Mouse (Mus musculus): Measurements from ENCODE around the gene Tnfaip2. TPM values are rescaled to one million over a fixed set of nuclear protein-coding genes. Genes with fewer than 3 reads are reported as not detected.

Gene Tnfaip2
- 10 to 100 TPM; 12.2 to 19.5 TPM for total RNA-seq (2021)
- 15.8 and 22.7 TPM in 2 replicates for polyA plus RNA-seq (2012; rRNA removed)
- long read RNA-seq, transcript Tnfaip2-201 (12 exons, 3,762 nt) = major isoform, 10 of 12 reads
- long read RNA-seq, partial matches to known transcripts = 2 of 12 reads
- long read RNA-seq, other reads (novel, unspliced or antisense) = 0 of 12 reads

DNA sequence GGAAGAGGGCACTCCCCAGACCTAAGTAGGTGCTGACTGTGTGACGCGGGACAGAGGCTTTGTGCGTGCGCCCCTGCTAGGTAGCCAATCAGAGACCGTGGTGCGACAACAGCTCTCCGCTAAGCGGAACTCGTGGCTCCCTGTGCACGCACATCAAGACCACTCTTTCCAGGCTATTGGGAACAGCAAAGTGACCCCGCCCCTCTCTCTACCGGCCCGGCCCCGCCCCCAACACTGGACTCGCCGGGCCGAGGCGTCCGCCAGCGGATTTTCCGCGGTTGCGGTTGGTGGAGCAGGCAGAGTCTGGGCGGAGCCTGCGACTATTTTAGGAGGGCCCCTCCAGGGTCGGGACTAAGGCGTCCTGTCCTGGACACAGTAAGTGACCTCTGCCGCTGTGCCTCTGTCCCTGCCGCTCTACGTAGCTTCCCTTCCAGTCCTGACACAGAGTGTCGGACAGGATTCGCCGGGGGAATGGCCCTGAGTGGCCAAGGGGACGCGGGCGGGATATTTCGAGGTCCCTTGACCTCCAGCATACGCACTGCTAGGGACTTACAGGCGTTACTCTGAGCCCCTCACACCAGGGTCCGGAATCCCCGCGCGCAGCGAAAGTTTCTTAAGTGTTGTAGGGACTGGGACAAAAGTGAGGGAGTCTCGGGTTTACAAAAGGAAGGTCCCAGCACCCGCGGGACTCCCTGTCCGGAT lies at the start of gene Tnfaip2:
TSS of gene Tnfaip2 (plus strand) at position 161 of the 702 bp plus-strand sequence.
- DNase-seq = peak; percentile 91

GRCm38 (mm10) chr12:111394008-111394407 lies 48.3 kb upstream of the Tnfaip2 start:
- DNase-seq = peak; percentile 64

- DNase-seq = peak; percentile 60
Measured at GRCm38 (mm10) chr12:111396997-111397396, 45.3 kb upstream of the Tnfaip2 start.

DNA sequence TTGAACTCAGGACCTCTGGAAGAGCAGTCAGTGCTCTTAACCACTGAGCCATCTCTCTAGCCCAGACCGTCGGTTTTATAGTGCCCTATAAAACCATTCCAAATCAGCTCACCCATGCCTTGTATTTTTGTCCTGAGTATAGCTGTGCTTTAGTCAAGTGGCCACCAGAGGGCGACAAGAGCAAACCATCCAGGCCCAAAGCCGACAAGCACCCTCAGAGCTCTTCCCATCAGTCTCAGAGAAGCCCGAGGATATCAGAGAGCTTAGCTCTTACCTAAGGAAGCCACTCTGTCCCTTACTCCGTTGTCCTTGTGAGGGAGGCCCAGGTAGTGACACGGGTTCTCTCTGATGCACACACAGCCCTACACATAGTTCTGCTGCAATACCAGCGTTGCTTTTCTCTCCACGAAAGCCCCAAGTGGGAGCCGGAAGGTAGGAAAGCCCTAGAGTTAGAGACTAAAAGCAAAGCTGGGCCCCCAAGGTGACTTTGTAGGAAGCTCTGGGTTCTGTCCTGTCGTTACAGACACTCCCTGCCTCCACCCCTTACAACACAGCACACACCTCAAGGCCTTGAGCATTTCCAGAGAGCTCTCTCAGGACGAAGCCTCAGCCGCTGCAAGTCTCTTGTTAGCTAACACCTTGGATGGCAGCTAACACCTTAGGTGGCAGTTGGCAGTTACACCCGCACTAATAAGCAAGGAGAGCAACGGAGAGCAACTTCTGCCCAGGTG lies 40.6 kb upstream of the Tnfaip2 start:
- DNase-seq = peak; percentile 75

- DNase-seq = no peak
Measured at GRCm38 (mm10) chr12:111404880-111405279, 37.4 kb upstream of the Tnfaip2 start.

DNA sequence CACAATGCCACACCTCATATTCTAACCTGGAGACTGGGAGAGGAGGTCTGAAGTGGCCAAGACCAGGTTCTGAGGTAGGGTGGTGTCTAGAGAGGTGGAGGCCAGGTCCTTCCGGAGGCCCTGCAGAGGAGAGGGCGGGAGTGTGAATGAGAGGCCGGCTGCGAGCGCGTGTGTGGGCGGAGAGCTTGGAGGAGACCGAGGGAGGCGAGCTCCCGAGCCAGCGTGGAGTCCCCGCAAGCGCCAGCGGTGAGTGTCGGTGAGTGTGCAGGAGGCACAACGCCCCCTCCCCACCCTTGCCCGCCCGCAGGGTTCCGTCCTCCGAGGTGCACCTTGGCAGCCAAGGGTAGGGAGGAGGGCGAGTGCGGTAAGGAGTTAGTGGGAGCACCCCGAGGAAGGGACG lies 35.6 kb upstream of the Tnfaip2 start, which contains the start of gene Lbhd2:
TSS of gene Lbhd2 (plus strand) at position 188 of the 400 bp plus-strand sequence.
- DNase-seq = no peak

DNA sequence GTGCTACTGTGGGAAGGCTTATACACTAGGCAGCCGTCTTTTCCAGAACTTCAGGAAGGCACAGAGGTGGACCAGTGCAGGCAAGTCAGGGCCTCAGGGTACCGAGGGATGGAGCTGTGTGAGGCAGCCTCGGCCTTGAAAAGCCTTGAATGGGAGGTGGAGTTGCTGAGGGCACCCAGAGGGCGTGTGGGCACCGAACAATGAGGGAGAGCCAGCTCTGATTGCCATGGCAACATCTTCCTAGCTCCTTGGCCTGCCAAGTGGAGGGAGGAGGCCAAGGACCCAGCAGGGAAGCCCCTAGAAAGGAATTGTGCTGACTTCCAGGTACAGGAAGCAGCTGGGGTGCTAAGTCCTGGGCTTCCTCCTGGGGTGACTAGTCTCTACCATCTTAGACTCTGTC lies 32.7 kb upstream of the Tnfaip2 start:
- no peak for DNase-seq

DNA sequence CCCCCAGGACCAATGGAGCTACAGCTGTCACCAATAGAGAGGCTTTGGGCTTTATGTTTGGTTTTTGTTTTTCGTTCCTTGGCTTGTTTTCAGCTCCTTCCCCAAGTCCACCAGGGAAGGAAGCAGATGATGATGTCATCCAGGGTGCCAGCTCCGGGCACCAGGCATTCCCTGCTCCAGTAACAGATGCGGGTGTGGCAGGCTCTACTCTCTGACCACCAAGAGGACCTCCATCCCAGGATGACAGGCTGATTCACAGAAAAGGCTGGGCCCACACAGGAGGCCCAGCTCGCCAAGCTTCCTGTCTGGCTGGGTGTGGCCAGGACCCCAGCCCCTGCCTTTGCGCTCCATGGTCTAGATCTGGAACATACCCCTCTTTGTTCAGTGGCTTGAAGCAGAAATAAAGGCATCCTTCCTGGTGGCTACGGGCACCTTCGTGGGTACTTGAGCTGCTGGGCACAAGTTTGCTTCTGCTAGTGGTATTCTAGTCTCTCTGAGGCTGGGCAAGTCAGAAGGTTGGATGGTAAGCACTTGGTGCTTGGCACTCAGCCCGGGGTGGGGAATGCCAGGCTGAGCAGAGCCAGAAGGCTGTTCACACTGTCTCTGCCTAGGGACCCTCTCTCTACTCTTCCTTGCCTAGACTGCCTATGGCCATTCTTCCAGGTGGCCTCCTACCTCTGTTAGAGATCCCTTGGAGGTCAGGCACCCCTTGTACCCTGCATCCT lies 30.5 kb upstream of the Tnfaip2 start:
- DNase-seq = no peak

- DNase-seq = peak; percentile 53
Measured at GRCm38 (mm10) chr12:111412581-111413284, 29.5 kb upstream of the Tnfaip2 start.

- peak; percentile 92 for DNase-seq
Measured at GRCm38 (mm10) chr12:111413300-111413699, 29.0 kb upstream of the Tnfaip2 start.

- DNase-seq = no peak
Measured at GRCm38 (mm10) chr12:111416921-111417779, 25.1 kb upstream of the Tnfaip2 start, which contains the start of gene Exoc3l4. Exoc3l4 (plus strand) TSS chr12:111417017.

- DNase-seq = no peak
Measured at GRCm38 (mm10) chr12:111419918-111420317, 22.4 kb upstream of the Tnfaip2 start.

DNA sequence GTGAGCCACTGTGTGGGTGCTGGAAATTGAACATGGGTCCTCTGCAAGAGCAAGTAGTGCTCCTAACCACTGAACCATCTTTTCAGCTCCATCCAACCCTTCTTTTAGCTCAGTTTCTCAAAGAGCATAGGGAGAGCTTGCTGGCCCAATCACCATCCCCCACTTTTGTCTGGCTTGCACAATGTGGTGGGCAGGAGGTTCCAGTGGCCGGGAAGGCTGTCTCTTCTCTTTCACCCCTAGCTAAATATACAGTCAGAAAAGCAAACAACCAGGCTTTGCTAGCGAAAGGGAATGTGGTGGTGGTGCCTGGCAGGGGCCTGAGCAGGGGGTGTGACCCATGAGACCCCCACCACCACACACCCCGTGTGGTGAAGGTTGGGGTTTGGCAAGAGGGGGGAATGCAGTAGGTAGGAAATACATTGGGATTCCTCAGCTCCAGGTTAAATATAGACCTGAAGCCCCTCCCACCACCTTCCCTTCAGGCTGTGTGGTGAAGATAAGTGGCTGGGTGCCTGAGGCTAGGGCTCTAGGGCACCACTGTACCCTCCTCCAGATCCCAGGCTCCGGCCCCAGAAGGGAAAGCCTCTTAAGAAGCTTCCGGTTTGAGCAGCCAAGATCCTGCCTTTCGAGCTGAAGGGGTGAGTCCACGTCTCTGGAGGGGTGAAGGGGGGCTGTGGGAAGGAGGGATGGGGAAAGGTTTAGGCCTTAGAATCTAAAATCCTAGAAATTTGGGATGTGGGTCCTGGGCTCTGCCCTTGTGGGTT lies 21.1 kb upstream of the Tnfaip2 start:
- no peak for DNase-seq

GRCm38 (mm10) chr12:111422852-111423251 lies 19.4 kb upstream of the Tnfaip2 start:
- no peak for DNase-seq

GRCm38 (mm10) chr12:111423570-111424129 lies 18.6 kb upstream of the Tnfaip2 start:
- no peak for DNase-seq

DNA sequence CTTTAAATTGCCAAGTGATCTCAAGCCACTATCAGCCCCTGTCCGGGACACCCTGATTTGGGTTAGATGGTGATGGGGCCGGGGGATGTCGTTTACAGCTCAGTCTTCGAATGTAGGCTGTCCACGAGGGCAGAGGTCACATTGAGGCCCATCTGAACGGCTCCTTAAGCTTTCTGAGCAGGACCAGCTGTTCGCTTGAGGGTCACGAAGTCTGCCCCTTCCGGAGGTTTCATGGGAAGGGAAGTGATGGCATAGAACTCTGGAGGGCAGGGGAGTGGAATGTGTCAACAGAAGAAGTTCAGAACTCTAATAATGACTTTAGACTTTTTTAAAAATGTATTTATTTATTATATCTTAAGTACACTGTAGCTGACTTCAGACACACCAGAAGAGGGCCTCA lies 17.7 kb upstream of the Tnfaip2 start:
- no peak for DNase-seq

DNA sequence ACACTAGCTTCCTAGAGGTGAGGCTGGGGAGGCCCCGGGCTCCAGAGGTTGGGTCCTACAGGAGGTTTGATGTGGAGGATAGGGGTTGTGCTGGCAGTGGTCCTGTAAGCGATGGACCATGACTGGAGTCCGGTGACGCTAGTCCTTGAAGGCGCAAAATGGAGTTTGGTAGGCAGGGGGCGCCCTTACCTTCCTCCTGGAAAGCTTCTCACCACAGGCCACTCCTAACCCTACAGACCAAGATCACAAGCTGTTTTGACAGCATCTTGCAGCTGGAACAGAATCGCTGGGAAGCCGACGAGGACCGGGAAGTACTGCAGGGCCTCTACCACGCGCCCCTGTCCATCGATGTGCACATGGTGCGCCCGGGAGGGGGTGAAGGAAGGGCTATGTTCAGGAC lies 17.0 kb upstream of the Tnfaip2 start:
- DNase-seq = peak; percentile 87

GRCm38 (mm10) chr12:111425789-111426460 lies 16.3 kb upstream of the Tnfaip2 start:
- DNase-seq = peak; percentile 91

Data from adrenal gland, adult 2 months (tissue).